Mouse (Mus musculus): ENCODE measurements around the gene E330017A01Rik.
"Not testable (repeated sequence)": the region's sequence is repeated elsewhere in the genome, so short reads cannot be mapped to it uniquely, and the experiment has no call there.

The E330017A01Rik gene

GRCm38 (mm10) chr16:58638689-58639175, at the start of gene E330017A01Rik:
TSS of gene E330017A01Rik (minus strand) at chr16:58638739.
- DNase-seq (ENCODE audit: low spot score): no peak

GRCm38 (mm10) chr16:58685548-58686537, 47.3 kb upstream of the E330017A01Rik start:
- DNase-seq (ENCODE audit: low spot score): no peak

DNA sequence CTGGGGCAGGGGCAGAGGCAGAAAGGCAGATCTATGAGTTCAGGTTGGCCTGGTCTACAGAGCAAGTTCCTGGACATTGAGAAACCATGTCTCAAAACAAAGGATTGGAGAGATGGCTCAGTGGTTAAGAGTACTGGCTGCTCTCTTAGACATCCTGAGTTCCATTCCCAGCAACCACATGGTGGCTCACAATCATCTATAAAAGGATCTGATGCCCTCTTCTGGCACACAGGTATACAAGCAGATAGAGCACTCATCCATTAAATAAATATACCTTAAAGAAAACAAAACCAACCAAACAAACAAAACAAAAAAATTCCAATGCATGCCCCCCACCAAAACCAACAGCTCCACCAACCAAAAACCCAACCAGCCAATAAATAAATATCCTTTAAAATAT, 46.0 kb upstream of the E330017A01Rik start:
- no peak for DNase-seq (ENCODE audit: low spot score)

- DNase-seq (ENCODE audit: low spot score): no peak
These were observed 45.4 kb upstream of the E330017A01Rik start for GRCm38 (mm10) chr16:58683911-58684310.

GRCm38 (mm10) chr16:58682870-58683269, 44.3 kb upstream of the E330017A01Rik start:
- DNase-seq (ENCODE audit: low spot score): no peak

DNA sequence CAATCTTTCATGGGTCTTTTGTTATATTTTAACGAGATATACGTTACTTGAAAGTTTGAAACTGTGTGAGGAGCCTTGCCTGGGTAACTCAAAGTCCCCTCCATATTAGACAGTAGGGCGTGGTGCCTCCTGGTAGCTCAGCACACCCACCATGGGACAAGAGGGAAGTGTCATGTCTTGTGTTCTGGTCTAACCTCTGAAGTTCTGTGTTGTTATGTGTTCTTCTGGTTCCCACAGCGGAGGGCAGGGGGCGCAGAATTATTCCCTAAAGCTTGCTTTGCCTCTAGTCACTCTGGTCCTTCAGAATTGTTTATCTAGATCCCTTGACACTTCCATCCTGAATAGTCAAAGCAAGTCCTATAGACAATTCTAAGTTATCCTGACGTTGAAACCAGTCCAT, 43.5 kb upstream of the E330017A01Rik start:
- DNase-seq (ENCODE audit: low spot score): no peak

DNA sequence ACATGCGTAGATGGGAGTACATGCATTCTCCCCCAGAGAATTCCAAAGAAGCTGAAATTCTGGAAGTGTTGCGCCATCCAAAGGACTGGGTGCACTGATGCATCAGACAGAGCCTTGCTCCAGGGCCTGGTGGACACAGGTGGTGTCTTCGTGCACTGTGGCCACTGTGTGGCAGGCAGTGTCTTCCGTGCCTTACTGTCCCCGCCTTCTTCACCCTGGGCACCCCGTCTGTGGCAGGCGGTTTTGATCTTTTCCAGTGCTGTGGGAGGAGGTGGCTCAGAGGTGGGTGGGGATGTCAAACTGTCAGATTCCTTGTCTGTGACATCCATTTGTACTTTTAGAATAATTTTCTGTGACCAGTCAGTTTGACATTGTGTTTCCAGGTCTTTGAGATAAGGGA, 40.1 kb upstream of the E330017A01Rik start:
- no peak for DNase-seq (ENCODE audit: low spot score)

DNA sequence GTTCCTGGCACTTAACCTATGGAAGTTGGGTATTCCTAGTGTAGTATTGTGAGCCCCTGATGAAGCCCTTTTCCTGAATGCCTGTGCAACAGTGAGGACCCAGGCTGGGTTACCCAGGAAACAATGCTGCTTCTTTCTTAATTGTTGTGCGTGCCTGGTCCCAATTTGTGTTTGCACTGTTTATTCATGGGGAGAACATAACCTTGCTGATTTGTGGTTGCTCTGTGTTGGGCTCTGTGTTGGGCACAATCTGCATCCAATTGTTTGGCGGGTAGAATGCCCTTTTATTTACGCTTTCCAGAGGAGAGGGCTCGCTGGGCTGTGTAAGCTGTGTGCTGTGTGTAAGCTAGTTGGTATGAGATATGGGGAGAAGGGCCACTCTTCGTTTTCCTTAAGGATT, 39.0 kb upstream of the E330017A01Rik start:
- DNase-seq (ENCODE audit: low spot score): no peak

GRCm38 (mm10) chr16:58676633-58677032, 38.1 kb upstream of the E330017A01Rik start:
- no peak for DNase-seq (ENCODE audit: low spot score)

- DNase-seq (ENCODE audit: low spot score): no peak
These were observed 37.6 kb upstream of the E330017A01Rik start for GRCm38 (mm10) chr16:58676156-58676555.

DNA sequence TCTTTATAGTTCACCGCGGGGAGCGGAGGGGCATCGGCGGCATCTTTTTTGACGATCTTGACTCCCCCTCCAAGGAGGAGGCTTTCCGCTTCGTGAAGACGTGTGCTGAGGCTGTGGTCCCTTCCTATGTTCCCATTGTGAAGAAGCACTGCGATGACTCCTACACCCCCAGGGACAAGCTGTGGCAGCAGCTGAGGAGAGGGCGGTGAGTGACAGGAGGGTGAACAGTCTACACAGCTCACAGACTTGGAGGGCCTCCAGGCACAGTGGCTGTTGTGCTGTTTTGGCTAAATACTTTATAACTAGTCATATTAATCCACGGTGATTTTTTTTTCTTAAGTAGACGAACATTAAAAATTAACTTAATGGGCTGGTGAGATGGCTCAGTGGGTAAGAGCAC, 36.7 kb upstream of the E330017A01Rik start:
- DNase-seq (ENCODE audit: low spot score): no peak

DNA sequence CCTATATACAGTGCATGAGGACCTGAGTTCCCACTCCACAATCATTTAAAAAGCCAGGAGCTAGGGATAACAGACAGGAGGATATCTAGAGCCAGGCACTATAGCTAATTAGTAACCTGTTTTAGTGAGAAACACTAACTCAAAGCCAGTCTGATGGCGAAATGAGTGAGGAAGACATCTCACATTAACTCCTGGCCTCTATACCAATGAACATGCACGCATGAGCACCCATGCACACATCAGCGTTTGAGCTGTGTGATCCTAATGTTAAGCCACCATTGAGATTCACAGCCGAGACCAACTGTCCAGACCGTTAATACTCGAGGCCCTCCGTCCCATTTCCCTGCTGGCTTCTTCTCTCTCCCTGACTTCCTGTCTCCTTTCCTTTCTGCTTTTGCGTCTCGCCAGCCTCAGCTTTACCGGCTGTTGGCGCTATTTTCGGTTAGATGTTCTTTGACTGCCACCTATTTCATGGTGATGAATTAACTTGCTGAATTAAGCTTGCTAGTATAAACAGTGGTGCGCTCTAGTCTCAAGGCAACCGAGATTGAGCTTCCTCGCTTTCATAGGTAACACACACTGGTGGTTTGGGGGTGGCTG, 35.4 kb upstream of the E330017A01Rik start:
- DNase-seq (ENCODE audit: low spot score): no peak

DNA sequence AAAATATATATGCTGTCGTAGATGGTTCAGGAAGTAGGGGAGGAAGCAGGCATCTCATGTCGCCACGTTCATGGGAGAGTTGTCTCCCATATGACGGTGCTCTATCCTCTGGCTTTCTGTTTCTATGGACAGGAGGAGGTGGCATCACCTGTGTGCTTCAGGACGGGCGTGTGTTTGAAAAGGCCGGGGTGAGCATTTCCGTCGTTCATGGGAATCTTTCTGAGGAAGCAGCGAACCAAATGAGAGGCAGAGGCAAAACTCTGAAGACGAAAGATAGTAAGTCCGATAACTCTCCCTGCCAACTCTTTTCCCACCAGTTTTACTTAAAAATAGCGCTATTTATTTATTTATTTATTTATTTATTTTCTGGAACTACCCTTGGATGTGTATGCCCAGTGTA, 33.9 kb upstream of the E330017A01Rik start:
- no peak for DNase-seq (ENCODE audit: low spot score)

GRCm38 (mm10) chr16:58671212-58671985, 32.9 kb upstream of the E330017A01Rik start:
- DNase-seq (ENCODE audit: low spot score): no peak

DNA sequence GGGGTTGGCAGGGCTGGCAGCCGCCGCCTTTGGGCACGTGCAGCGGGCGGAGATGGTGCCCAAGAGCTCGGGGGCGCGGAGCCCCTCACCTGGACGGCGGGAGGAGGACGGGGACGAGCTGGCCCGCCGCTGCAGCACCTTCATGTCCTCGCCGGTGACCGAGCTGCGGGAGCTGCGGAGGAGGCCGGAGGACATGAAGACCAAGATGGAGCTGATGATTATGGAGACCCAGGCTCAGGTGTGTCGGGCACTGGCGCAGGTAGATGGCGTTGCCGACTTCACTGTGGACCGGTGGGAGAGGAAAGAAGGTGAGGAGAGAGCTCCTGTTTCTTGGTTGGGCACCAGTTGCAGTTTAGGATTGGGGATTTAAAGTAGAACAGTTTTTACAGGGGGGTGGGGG, 32.1 kb upstream of the E330017A01Rik start:
- no peak for DNase-seq (ENCODE audit: low spot score)

- DNase-seq (ENCODE audit: low spot score): peak; percentile 66
These were observed 31.5 kb upstream of the E330017A01Rik start, which contains the start of gene Cpox for GRCm38 (mm10) chr16:58669917-58670630. TSS of gene Cpox (plus strand) at chr16:58670292.

GRCm38 (mm10) chr16:58669264-58669663, 30.7 kb upstream of the E330017A01Rik start:
- DNase-seq (ENCODE audit: low spot score): no peak

DNA sequence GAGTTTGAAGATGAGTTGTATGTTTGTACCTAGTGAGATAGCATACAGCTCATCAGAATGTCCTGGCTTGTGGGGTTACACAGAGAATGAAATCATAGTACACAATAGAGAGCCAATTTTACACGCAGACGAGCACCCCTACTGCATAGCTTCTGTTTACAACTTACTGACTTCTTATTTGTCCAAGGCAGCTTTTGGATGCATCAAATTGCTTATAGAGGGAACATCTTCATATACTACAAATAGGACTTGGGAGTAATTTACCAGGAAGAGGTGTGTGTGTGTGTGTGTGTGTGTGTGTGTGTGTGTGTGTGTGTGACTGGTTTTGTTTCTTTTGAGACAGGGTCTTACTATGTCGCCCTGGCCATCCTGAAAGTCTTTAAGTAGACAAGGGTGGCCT, 30.0 kb upstream of the E330017A01Rik start:
- DNase-seq (ENCODE audit: low spot score): no peak

DNA sequence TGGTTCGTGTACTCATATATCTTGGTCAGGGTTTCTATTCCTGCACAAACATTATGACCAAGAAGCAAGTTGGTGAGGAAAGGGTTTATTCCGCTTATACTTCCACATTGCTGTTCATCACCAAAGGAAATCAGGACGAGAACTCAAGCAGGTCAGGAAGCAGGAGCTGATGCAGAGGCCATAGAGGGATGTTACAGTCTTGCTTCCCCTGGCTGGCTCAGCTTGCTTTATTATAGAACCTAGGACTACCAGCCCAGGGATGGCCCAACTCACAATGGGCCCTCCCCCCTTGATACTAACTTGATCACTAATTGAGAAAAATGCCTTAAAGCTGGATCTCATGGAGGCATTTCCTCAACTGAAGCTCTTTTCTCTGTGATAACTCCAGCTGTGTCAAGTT, 28.1 kb upstream of the E330017A01Rik start:
- not testable (repeated sequence) for DNase-seq (ENCODE audit: low spot score)

- not testable (repeated sequence) for DNase-seq (ENCODE audit: low spot score)
These were observed 26.6 kb upstream of the E330017A01Rik start for GRCm38 (mm10) chr16:58665137-58665536.

DNA sequence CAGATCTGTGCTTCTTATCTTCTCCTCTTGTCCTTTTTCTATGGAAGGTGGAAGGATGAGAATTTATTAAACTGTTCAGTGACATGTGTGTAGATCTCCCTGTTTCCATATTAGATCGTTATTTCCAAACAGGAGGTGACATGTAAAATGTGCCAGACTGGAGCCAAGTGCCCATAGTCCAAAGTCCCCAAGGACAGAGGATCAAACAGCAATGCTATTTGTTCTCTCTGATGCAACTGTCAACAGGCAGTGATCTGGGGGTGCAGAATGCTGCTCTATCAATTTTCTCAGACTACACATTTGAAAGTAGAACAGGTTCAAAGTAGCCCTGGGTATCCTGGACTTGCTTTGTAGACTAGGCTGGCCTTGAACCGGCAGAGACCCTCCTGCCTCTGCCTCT, 25.3 kb upstream of the E330017A01Rik start:
- DNase-seq (ENCODE audit: low spot score): no peak

- no peak for DNase-seq (ENCODE audit: low spot score)
These were observed 24.5 kb upstream of the E330017A01Rik start for GRCm38 (mm10) chr16:58663021-58663420.
